Mouse (Mus musculus) G1E (cell line): ENCODE measurements around the gene Adam12. TPM values are rescaled to one million over a fixed set of nuclear protein-coding genes. Genes with fewer than 3 reads are reported as not detected.

Experiments used
- ATAC-seq: 2 replicates; pipeline ENCODE4 v1.8.0; 2016; ENCODE audit warnings: mild to moderate bottlenecking; ENCODE audit not compliant: insufficient number of reproducible peaks, poor library complexity, low FRiP score, severe bottlenecking; ENCODE audit errors: extremely low read depth
- DNase-seq: peaks from one replicate; pipeline ENCODE4 v3.0.0; 2012; ENCODE audit warnings: low spot score
- H3K27me3 ChIP-seq: 2 replicates; pipeline ENCODE4 v1.6.1; 2012; ENCODE audit warnings: mild to moderate bottlenecking, low read length, inconsistent platforms; ENCODE audit not compliant: insufficient read depth
- H3K36me3 ChIP-seq: replicated peaks from 2 replicates; pipeline ENCODE3; 2012; ENCODE audit warnings: mild to moderate bottlenecking, inconsistent platforms
- H3K4me1 ChIP-seq: 2 replicates; pipeline ENCODE4 v1.6.1; 2012; ENCODE audit warnings: low read depth, low read length, inconsistent platforms, mixed read lengths; ENCODE audit not compliant: insufficient read depth
- H3K4me3 ChIP-seq: 2 replicates; pipeline ENCODE4 v1.5.1; 2012; ENCODE audit warnings: low read depth, mild to moderate bottlenecking, inconsistent platforms, low read length, moderate library complexity, mixed read lengths
- H3K9me3 ChIP-seq: replicated peaks from 2 replicates; pipeline ENCODE4 v1.6.1; 2012; ENCODE audit warnings: inconsistent platforms
- CTCF ChIP-seq: IDR thresholded peaks from 2 replicates; pipeline ENCODE4 v1.5.1; 2012; ENCODE audit warnings: low read depth, low read length, inconsistent platforms, mixed read lengths
- GATA1 ChIP-seq: IDR thresholded peaks from 2 replicates; pipeline ENCODE4 v1.6.1; 2012; ENCODE audit warnings: borderline replicate concordance, low read length, inconsistent platforms, mixed read lengths
- GATA2 ChIP-seq: IDR thresholded peaks from 2 replicates; pipeline ENCODE4 v1.6.1; 2012; ENCODE audit warnings: low read depth, low read length, inconsistent platforms, borderline replicate concordance
- POLR2AphosphoS5 ChIP-seq: IDR thresholded peaks from 2 replicates; pipeline ENCODE4 v1.6.1; 2012; ENCODE audit warnings: low read depth, low read length, inconsistent platforms; ENCODE audit not compliant: insufficient replicate concordance
- TAL1 ChIP-seq: conservative IDR thresholded peaks from 2 replicates; pipeline ENCODE4 v1.6.1; 2012; ENCODE audit warnings: low read depth, low read length, inconsistent platforms, mixed read lengths
- polyA plus RNA-seq: library from polyadenylated mRNA; stranded (reverse); fragments of >175 nt; gene quantifications from 2 replicates; pipeline ENCODE4 v1.2.3, GENCODE M21; 2012
- total RNA-seq, 2 experiments: library from RNA; stranded (forward) in 1 of 2; stranded (reverse) in 1 of 2; fragments of 200-1000 nt in 1 of 2; fragments of >200 nt in 1 of 2; fragmentation: Nextera tagmentation in 1 of 2; gene quantifications; 2 replicates each; pipeline ENCODE4 v1.2.3; 2014 to 2017

Gene Adam12
- total and polyA plus RNA-seq, 3 experiments = 0.16 TPM; not detected in 2

GRCm38 (mm10) chr7:133862723-133863122 lies 369.2 kb downstream of the Adam12 start:
- Histone ChIP-seq H3K9me3 (peaks cover 31% of the 10 kb centered on the region), H3K27me3 (no peaks in the 10 kb centered on the region), H3K4me3 (no peak overlapping the region), H3K36me3 (no peaks in the 10 kb centered on the region), H3K4me1 (no peaks in the 10 kb centered on the region)
- TF ChIP-seq CTCF = no peak
- no peak for TF ChIP-seq POLR2AphosphoS5
- no peak for TF ChIP-seq GATA2
- DNase-seq = no peak
- no peak for ATAC-seq

GRCm38 (mm10) chr7:133862233-133862632 lies 369.7 kb downstream of the Adam12 start:
- Histone ChIP-seq H3K4me1 (no peaks in the 10 kb centered on the region), H3K9me3 (peaks cover 27% of the 10 kb centered on the region), H3K36me3 (no peaks in the 10 kb centered on the region), H3K27me3 (no peaks in the 10 kb centered on the region), H3K4me3 (no peak overlapping the region)
- DNase-seq (no peak), ATAC-seq (no peak)
- TF ChIP-seq CTCF = no peak
- no peak for TF ChIP-seq GATA1
- no peak for TF ChIP-seq POLR2AphosphoS5
- TF ChIP-seq GATA2 = no peak
- no peak for TF ChIP-seq TAL1

GRCm38 (mm10) chr7:133859548-133859947 lies 372.4 kb downstream of the Adam12 start:
- no peak for DNase-seq
- Histone ChIP-seq H3K4me1 (no peaks in the 10 kb centered on the region), H3K27me3 (no peaks in the 10 kb centered on the region), H3K4me3 (no peak overlapping the region), H3K9me3 (peaks cover 17% of the 10 kb centered on the region), H3K36me3 (no peaks in the 10 kb centered on the region)
- no peak for TF ChIP-seq GATA1
- no peak for TF ChIP-seq TAL1
- TF ChIP-seq GATA2 = no peak
- TF ChIP-seq POLR2AphosphoS5 = no peak
- ATAC-seq = no peak

GRCm38 (mm10) chr7:133858506-133858905 lies 373.4 kb downstream of the Adam12 start:
- Histone ChIP-seq H3K4me1 (no peaks in the 10 kb centered on the region), H3K36me3 (no peaks in the 10 kb centered on the region), H3K9me3 (peaks cover 15% of the 10 kb centered on the region), H3K27me3 (no peaks in the 10 kb centered on the region), H3K4me3 (no peak overlapping the region)
- TF ChIP-seq GATA1 = no peak
- no peak for TF ChIP-seq CTCF
- TF ChIP-seq GATA2 = no peak
- no peak for TF ChIP-seq POLR2AphosphoS5
- no peak for TF ChIP-seq TAL1
- DNase-seq = no peak
- ATAC-seq = no peak

- Histone ChIP-seq H3K4me1 (no peaks in the 10 kb centered on the region), H3K36me3 (no peaks in the 10 kb centered on the region), H3K4me3 (no peak overlapping the region), H3K9me3 (peaks cover 4% of the 10 kb centered on the region), H3K27me3 (no peaks in the 10 kb centered on the region)
- ATAC-seq = peak; percentile 57
- TF ChIP-seq POLR2AphosphoS5 (no peak), CTCF (peak; percentile 75)
- peak; percentile 2 for DNase-seq
These were observed 375.7 kb downstream of the Adam12 start for GRCm38 (mm10) chr7:133856278-133856677.

- no peaks in the 10 kb centered on the region for H3K9me3 ChIP-seq
- no peaks in the 10 kb centered on the region for H3K4me1 ChIP-seq
- H3K4me3 ChIP-seq = no peak overlapping the region
- no peaks in the 10 kb centered on the region for H3K27me3 ChIP-seq
- no peak for TF ChIP-seq POLR2AphosphoS5
- TF ChIP-seq TAL1 = no peak
- no peaks in the 10 kb centered on the region for H3K36me3 ChIP-seq
- DNase-seq (no peak), ATAC-seq (no peak)
These were observed 381.2 kb downstream of the Adam12 start for GRCm38 (mm10) chr7:133850735-133851134.

- no peaks in the 10 kb centered on the region for H3K9me3 ChIP-seq
- H3K36me3 ChIP-seq = no peaks in the 10 kb centered on the region
- no peaks in the 10 kb centered on the region for H3K27me3 ChIP-seq
- H3K4me3 ChIP-seq = no peak overlapping the region
- DNase-seq (no peak), ATAC-seq (no peak)
- TF ChIP-seq TAL1 (no peak), CTCF (no peak), GATA2 (no peak), POLR2AphosphoS5 (no peak), GATA1 (no peak)
- no peaks in the 10 kb centered on the region for H3K4me1 ChIP-seq
These were observed 383.8 kb downstream of the Adam12 start for GRCm38 (mm10) chr7:133848180-133848579.
